Mouse (Mus musculus) limb, embryonic 10.5 days (tissue): ENCODE results near the gene Abhd5. TPM values are rescaled to one million over a fixed set of nuclear protein-coding genes. Genes with fewer than 3 reads are reported as not detected.
"Not testable (repeated sequence)": the region's sequence is repeated elsewhere in the genome, so short reads cannot be mapped to it uniquely, and the experiment has no call there.

Source experiments
- DNase-seq: peaks from one replicate; pipeline ENCODE4 v3.0.0-alpha.2; 2017; ENCODE audit warnings: low spot score
- H3K27ac ChIP-seq: fragments of 300-500 bp; sonication (generic); 2 replicates; pipeline ENCODE4 v1.5.1; 2016; ENCODE audit warnings: mild to moderate bottlenecking
- H3K27me3 ChIP-seq: fragments of 300-500 bp; sonication (generic); 2 replicates; pipeline ENCODE4 v1.6.1; 2016; ENCODE audit warnings: low read depth, mild to moderate bottlenecking; ENCODE audit not compliant: poor library complexity, severe bottlenecking
- H3K36me3 ChIP-seq: fragments of 300-500 bp; sonication (generic); 2 replicates; pipeline ENCODE4 v1.6.1; 2016; ENCODE audit warnings: mild to moderate bottlenecking, moderate library complexity
- H3K4me1 ChIP-seq: fragments of 300-500 bp; sonication (generic); 2 replicates; pipeline ENCODE4 v1.6.1; 2016
- H3K4me3 ChIP-seq: fragments of 300-500 bp; sonication (generic); 2 replicates; pipeline ENCODE4 v1.5.1; 2016; ENCODE audit warnings: mild to moderate bottlenecking, moderate library complexity
- H3K9me3 ChIP-seq: fragments of 300-500 bp; sonication (generic); replicated peaks from 2 replicates; pipeline ENCODE4 v1.6.1; 2016; ENCODE audit warnings: mild to moderate bottlenecking
- WGBS: fragments of 180-500 bp; shearing (Covaris S2); methylation state at CpG from one replicate; pipeline ENCODE4 v1.1.7; 2016; 5-methylcytosine and 5-hydroxymethylcytosine counted together
- polyA plus RNA-seq: library from polyadenylated mRNA; unstranded; fragments of >200 nt; fragmentation: Nextera tagmentation; extraction: Ambion mirVana; gene quantifications from 2 replicates; pipeline ENCODE4 v1.2.1, GENCODE M21; 2016

Abhd5 gene
- 18.0 and 20.3 TPM in 2 replicates for polyA plus RNA-seq

DNA sequence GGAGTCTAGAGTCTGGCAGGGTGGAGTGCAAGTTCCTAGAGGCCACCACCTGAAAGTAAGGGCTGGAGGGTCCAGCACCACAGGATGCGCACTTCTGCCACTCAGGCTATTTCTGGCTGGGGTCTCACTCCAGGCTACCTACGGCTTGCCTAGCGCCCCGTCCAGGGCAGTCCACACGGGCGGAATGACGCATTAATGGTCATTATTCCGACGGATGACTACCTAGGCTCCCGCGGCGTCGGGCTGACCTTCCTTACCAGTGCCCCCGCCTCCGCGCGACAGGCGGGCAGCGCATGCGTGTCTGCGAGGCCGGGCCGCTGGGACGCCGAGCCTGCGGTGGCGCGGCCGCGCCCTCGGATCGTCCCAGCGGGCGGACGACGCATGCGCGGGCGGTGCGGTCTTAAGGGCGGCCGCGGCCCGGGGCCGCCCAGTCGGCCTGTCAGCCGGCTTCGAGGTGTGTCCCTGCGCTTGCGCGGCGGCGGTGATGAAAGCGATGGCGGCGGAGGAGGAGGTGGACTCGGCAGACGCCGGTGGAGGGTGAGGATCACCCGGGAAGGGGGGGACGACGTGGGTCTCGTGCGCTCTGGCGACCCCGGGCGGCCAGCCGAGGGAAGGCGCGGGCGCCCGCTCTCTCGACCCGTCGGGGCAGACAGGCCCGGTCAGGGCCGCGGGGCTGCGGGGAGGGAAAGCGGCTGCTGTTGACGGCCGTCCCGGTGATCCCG is at the start of gene Abhd5:
TSS of gene Abhd5 (plus strand) at position 306 of the 722 bp plus-strand sequence.
- H3K9me3 ChIP-seq = no peaks in the 10 kb centered on the region
- H3K4me3 ChIP-seq = peak within 1 kb of the TSS; percentile 77
- peaks cover 4% of the 10 kb centered on the region; the same call in 1 of the 2 replicates for H3K27me3 ChIP-seq
- H3K36me3 ChIP-seq = no peaks in the 10 kb centered on the region
- H3K4me1 ChIP-seq = peaks cover 8% of the 10 kb centered on the region
- H3K27ac ChIP-seq = peak within 1 kb of the TSS; percentile 89
- peak; percentile 93 for DNase-seq
- under 1% methylated on average over 84 of the region's 84 CpGs for WGBS

DNA sequence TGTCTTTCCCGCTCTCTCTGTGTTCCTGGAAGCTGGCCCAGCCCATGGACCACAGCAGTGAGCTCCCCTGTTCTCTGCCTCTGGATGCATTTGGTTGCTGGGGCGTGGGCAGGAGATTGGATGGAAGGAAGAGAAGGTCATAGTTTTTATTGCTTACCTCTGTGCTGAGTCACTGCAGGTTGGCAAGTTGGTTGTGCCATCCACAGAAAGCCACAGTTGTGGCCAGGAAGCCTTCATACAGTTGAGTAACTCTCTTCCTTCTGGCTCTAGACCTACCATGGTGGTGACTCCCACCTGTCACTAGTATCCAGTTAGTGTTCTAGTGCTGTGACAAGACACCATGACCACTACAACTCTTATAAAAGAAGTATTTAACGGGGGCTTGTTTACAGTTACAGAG is 46.1 kb upstream of the Abhd5 start:
- Histone ChIP-seq H3K27ac (no peak overlapping the region), H3K4me1 (0 out of 2 replicates have a peak, but pooled peaks cover 4% of the 10 kb centered on the region), H3K9me3 (no peaks in the 10 kb centered on the region), H3K4me3 (no peak overlapping the region), H3K36me3 (no peaks in the 10 kb centered on the region), H3K27me3 (no peaks in the 10 kb centered on the region)
- WGBS = 86% methylated on average over 3 of the region's 3 CpGs
- no peak for DNase-seq

DNA sequence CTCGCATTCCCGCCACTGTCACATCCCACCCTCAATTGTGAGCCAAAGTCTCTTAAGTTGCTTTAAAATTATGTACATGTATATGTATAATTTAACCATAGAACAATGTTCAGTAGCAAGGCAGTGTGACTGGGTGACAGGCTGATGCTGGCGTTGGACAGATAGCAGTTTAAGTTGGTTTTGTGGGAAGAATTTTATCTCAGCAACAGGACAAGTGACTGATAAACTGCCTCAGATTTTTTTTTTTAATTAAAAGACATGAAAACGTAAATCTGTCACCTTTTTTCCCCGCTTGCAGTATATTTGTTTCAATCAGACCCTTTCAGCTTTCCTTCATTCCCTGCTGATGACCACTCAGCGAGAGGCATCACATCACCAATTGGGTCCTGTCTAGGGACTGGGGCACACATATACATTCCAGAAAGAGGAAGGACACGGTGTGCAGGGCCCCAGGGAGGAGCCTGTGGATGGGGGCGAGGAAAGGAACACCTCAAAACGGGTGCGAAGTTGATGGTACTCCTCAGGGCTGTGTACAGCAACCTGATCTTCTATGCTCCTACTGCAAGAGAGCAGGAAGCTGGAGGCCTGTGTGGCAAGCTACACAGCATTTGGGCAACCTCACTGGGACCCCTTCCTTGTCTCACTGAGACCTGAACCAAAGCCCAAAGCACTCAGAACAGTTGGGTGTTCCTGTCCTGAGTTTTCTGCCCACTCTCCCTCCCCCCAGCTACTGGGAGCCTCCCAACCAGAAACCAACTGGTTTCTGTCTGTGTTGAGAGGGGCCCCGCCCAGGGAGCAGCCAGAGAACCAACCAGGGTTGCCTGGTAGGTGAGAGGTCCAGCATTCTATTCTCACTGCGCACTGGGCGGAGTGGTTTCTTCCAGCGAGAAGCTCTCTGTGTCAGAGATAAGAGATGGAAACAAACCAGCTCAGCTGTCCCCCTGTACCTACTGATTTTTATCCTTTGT is 42.1 kb upstream of the Abhd5 start:
- H3K4me1 ChIP-seq = peaks cover 13% of the 10 kb centered on the region; the same call in 1 of the 2 replicates
- DNase-seq = no peak
- WGBS = 68% methylated on average over 14 of the region's 14 CpGs
- H3K4me3 ChIP-seq = no peak overlapping the region
- H3K9me3 ChIP-seq = no peaks in the 10 kb centered on the region
- H3K36me3 ChIP-seq = no peaks in the 10 kb centered on the region
- no peak overlapping the region for H3K27ac ChIP-seq
- H3K27me3 ChIP-seq = no peaks in the 10 kb centered on the region

DNA sequence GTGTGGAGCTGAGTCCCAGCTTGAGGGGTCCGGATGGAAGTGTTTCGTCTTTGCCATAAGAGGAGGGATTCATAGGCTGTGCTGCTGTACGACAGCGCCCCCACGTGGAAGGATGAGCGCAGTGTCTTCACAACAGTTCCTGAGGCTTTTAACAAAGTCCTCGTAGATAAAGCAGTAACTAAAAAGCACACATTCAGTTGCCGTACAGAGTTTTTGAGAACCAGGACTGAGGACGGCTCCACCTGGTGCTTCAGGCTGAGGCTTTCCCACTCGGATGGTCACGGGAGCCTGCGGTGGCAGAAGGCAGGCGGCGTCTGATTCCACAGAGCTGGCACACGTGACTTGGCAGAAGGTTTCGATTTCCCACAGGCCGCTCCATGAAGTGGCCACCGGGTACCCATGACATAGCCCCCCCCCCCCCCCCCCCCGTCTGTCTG is 40.8 kb upstream of the Abhd5 start:
- Histone ChIP-seq H3K4me1 (peaks cover 13% of the 10 kb centered on the region; the same call in 1 of the 2 replicates), H3K27ac (peak overlapping the region; percentile 88), H3K27me3 (no peaks in the 10 kb centered on the region), H3K36me3 (no peaks in the 10 kb centered on the region), H3K9me3 (no peaks in the 10 kb centered on the region), H3K4me3 (peak overlapping the region; percentile 54)
- DNase-seq = peak; percentile 91
- 12% methylated on average over 19 of the region's 19 CpGs for WGBS

DNA sequence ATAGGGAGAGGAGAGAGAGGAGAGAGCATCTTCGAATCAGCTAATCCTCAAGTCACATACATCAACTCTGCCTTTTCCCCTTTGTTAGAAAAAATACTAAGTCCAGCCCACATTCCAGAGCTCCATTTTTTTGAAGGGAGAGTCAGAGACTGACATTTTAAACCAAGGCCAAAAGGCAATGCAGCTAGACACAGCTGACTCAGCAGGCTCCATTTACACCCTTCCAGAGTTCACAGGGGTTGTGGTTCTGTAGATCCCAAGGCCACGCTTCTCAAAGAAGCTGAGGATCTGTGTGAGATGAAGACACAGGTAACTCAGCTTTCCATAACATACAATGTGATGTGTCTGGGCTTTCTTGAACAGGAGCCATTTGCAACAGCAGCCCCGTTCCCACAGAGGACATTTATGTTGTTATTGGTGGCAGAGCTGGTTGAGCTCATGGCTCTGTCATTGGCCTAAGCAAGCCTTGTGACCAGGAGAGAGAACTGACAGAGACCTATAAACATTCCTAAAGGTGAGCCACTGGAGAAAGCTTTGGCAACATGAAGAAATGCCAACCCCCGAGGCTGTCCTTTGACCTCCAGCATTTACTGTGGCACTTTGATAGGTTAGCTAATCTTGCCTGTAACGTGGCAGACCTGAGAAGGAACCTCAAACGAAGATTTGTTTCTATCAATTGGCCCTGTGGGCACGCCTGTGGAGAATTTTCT is 40.2 kb upstream of the Abhd5 start:
- WGBS = 79% methylated on average over 7 of the region's 7 CpGs
- H3K4me1 ChIP-seq = peaks cover 13% of the 10 kb centered on the region; the same call in 1 of the 2 replicates
- peak overlapping the region; percentile 88 for H3K27ac ChIP-seq
- no peaks in the 10 kb centered on the region for H3K27me3 ChIP-seq
- no peaks in the 10 kb centered on the region for H3K9me3 ChIP-seq
- H3K36me3 ChIP-seq = no peaks in the 10 kb centered on the region
- no peak for DNase-seq
- peak overlapping the region; percentile 54 for H3K4me3 ChIP-seq

DNA sequence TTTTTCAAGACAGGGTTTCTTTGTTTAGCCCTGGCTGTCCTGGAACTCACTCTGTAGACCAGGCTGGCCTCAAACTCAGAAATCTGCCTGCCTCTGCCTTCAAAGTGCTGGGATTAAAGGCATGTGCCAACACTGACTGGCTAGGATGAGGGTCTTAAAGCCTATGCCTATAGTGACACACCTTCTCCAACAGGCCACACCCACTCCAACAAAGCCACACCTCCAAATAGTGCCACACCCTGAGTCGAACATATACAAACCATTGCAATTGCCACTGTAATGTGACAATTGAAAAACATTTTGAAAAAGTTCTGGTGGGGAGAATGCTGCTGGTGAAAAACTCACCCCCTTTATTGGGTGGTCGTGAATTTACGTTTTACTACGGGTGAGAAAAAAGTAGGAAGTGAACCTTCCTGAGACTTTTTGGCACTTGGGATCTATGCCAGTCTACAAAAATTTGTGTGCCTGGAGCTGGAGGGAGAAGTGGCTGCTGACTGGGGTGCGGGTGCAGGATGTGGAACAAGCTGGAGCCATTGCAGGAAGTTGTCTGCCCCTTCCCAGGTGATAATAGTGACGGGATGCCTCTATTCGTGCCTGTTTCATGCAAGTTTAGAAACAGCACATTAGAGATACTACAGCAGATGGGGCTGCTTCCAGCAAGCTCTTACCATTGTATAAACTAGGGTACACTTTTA is 39.0 kb upstream of the Abhd5 start:
- Histone ChIP-seq H3K4me3 (no peak overlapping the region), H3K4me1 (peaks cover 13% of the 10 kb centered on the region; the same call in 1 of the 2 replicates), H3K36me3 (no peaks in the 10 kb centered on the region), H3K9me3 (no peaks in the 10 kb centered on the region), H3K27ac (no peak overlapping the region), H3K27me3 (no peaks in the 10 kb centered on the region)
- DNase-seq = no peak
- 90% methylated on average over 7 of the region's 7 CpGs for WGBS

DNA sequence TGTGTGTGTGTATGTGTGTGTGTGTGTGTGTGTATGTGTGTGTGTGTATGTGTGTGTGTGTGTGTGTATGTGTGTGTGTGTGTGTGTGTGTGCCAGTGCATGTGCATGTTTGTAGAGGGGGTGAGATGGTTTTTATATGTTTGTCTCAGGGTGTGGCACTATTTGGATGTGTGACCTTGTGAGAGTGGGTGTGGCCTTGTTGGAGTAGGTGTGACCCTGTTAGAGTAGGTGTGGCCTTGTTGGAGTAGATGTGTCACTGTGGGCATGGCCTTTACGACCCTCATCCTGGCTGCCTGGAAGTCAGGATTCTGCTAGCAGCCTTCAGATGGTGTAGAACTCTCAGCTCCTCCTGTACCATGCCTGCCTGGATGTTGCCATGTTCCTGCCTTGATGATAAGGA is 38.3 kb upstream of the Abhd5 start:
- H3K4me3 ChIP-seq, H3K36me3 ChIP-seq, H3K9me3 ChIP-seq, H3K27me3 ChIP-seq, DNase-seq, H3K27ac ChIP-seq: not testable (repeated sequence)
- peaks cover 13% of the 10 kb centered on the region; the same call in 1 of the 2 replicates for H3K4me1 ChIP-seq
- 62% methylated on average over 1 of the region's 1 CpGs for WGBS

DNA sequence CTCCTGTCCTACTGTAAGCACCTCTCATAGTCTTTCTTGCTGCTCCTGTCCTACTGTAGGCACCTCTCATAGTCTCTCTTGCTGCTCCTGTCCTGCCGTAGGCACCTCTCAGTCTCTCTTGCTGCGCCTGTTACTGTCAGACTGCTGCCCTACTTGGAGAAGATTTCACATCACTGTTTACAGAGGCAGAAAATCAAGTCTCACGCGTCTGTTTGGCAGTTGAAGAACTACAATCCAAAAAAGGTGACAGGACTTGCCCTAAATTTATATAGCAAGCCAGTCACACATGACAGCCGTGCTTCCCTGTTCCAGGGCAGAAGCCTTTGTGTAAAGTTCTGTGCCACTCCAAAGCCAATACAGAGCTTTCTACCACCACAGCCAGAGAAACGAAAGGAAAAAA is 37.0 kb upstream of the Abhd5 start:
- no peaks in the 10 kb centered on the region for H3K9me3 ChIP-seq
- no peak overlapping the region for H3K27ac ChIP-seq
- no peaks in the 10 kb centered on the region for H3K27me3 ChIP-seq
- 93% methylated on average over 6 of the region's 6 CpGs for WGBS
- H3K4me3 ChIP-seq = no peak overlapping the region
- peaks cover 13% of the 10 kb centered on the region; the same call in 1 of the 2 replicates for H3K4me1 ChIP-seq
- DNase-seq = no peak
- no peaks in the 10 kb centered on the region for H3K36me3 ChIP-seq

DNA sequence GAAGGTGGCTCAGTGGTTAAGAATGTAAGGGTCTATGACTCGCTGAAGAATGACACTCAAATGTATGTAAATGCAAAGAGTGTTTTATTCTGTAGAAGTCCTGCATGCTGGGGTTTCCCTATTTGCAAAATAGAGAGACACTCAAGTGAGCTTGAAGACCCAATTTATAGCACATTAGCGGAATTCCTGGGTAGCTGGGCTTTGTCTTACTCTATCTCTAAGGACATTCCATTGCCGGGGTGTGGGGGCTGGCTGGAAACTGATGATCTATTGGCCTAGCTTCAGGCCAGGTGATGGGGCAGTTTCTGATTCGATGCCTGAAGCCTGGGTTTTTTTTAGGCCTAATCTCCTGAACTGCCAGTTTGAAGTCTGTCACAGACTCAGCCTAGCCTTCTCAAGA is 36.5 kb upstream of the Abhd5 start:
- DNase-seq = no peak
- H3K9me3 ChIP-seq = no peaks in the 10 kb centered on the region
- H3K4me3 ChIP-seq = no peak overlapping the region
- H3K27me3 ChIP-seq = no peaks in the 10 kb centered on the region
- H3K27ac ChIP-seq = no peak overlapping the region
- peaks cover 9% of the 10 kb centered on the region; the same call in 1 of the 2 replicates for H3K4me1 ChIP-seq
- WGBS = 59% methylated on average over 4 of the region's 4 CpGs
- H3K36me3 ChIP-seq = no peaks in the 10 kb centered on the region

DNA sequence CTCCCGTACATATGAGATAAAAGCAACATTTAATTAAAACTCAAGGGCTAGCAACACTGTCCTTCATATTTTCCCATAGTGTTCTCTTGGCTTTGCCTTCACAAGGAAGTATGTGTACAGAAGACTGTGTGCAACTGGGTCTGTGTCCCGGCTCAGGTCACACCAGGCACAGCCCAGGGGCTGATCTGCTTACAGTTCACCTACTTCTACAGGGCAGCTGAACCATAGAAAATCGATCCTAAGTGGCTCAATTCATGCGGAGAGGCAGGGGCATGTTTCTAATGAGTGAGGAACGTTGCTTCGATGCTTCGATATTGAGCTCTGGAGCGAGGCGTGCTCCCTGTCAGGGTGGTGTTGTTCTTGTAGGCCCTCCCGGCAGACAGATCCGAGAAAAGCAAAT is 35.9 kb upstream of the Abhd5 start:
- H3K4me3 ChIP-seq = no peak overlapping the region
- peaks cover 8% of the 10 kb centered on the region; the same call in 1 of the 2 replicates for H3K4me1 ChIP-seq
- WGBS = 92% methylated on average over 11 of the region's 11 CpGs
- no peaks in the 10 kb centered on the region for H3K36me3 ChIP-seq
- no peak overlapping the region for H3K27ac ChIP-seq
- H3K9me3 ChIP-seq = no peaks in the 10 kb centered on the region
- no peak for DNase-seq
- H3K27me3 ChIP-seq = no peaks in the 10 kb centered on the region

DNA sequence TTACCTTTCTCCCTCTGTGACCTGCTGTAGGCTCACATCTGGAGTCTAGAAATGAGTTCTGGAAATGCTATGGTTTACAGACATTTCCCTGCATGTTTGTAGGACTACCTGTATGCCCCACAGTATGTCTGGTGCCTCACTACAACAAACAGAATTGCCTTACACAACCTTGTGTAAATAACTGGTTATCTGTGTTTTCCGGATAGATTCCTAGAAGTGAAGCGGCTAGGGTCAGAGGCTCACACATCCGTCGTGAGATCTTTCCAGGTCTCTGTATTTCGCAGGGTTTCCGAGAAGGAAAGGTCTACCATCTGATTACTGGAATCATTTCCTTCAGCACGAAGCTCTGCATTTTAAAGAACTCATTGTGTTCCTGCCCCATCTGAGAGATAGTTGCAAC is 34.8 kb upstream of the Abhd5 start:
- Histone ChIP-seq H3K27ac (no peak overlapping the region), H3K27me3 (no peaks in the 10 kb centered on the region), H3K36me3 (no peaks in the 10 kb centered on the region), H3K9me3 (no peaks in the 10 kb centered on the region), H3K4me3 (no peak overlapping the region), H3K4me1 (no peaks in the 10 kb centered on the region)
- DNase-seq = no peak
- 95% methylated on average over 7 of the region's 7 CpGs for WGBS

DNA sequence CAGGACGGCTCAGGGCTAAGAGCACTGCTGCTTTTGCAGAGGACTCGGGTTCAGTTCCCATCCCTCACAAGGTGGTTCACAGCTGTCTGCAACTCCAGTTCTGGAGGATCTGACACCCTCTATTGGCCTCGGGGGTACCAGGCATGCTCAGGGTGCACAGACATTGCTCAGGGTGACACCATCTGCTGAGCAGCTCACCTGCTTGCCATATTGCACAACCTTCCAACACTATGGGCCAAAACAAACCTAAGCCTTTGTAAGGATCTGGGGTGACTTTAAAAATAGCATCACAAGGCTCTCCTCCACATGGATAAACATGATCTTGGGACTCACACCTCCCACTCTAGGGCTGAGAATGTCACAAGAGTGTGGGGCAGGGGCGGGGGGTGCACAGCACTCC is 30.8 kb upstream of the Abhd5 start:
- no peak for DNase-seq
- no peak overlapping the region for H3K27ac ChIP-seq
- no peaks in the 10 kb centered on the region for H3K36me3 ChIP-seq
- WGBS = 91% methylated on average over 4 of the region's 4 CpGs
- H3K4me3 ChIP-seq = no peak overlapping the region
- no peaks in the 10 kb centered on the region for H3K4me1 ChIP-seq
- H3K9me3 ChIP-seq = no peaks in the 10 kb centered on the region
- no peaks in the 10 kb centered on the region for H3K27me3 ChIP-seq
